Comparison of ENCODE assay signal across 8 mouse cellular contexts in the genomic region with DNA sequence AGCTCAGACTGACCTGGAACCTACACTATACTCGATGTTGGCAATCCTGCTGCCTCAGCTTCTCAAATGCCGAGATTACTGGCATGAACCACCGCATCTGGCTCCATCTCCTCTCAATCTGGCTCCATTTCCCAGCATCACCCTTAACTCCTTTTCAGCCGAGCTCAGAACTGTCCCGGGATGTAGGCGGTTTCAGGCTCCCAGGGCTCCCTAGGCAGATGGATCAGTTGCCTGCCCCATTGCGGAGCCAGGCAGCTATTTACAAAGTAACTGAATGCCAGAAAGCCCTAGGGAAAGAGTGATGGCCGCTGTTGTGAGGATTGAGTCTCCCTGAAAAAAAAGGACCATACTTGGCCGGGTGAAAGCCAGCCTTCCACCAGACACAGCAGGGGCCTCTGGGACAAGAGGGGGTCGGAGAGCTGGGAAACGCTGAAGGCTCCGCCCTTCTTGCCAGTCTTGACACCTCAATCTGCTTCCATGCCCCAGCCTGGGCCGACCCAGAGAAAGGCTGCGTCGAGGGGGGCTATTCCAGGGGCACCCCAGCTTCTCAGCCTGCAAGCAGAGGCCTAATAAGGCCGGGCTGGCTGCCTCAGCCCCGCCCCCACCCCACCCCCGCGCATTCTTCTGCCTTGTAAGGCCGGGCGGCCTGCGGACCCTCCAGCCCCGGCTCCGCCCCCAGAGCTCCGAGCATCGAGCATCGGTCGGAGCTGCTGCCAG. TPM values are rescaled to one million over a fixed set of nuclear protein-coding genes. Genes with fewer than 3 reads are reported as not detected.
DNase-seq lines count a peak whose midpoint lies in the region; ATAC-seq lines count a peak whose summit lies in the region.

Gene Myl9 (plus strand): TSS at position 683 of the 717 bp plus-strand sequence.

- H3K4me2 ChIP-seq in liver, embryonic 15.5 days = peak within 1 kb of the TSS; percentile 54

- no peak within 1 kb of the TSS for H3K9ac ChIP-seq in liver, embryonic 15.5 days

- peak in 1 of 2 experiments; percentile 32 for DNase-seq in layer of hippocampus, postnatal 10 days (ENCODE audit: low spot score in 2 of 2)
- DNase-seq in layer of hippocampus, adult 18-20 months (ENCODE audit: low spot score in 2 of 2) = no peak
- peak; percentile 91 for DNase-seq in embryo, embryonic 11 days
- peak; percentile 59 to 60 for DNase-seq in heart, adult 18-20 months
- peak; percentile 30 for DNase-seq in kidney, adult 9 months
- no peak for DNase-seq in cerebellum, postnatal 14 days

- ATAC-seq in liver, embryonic 15.5 days (ENCODE audit: insufficient read depth) = peak; percentile 41
- no peak for ATAC-seq in neutrophil, adult 5-6 weeks (ENCODE audit: extremely low read depth, insufficient number of reproducible peaks, low FRiP score, poor library complexity, severe bottlenecking)

- H3K27ac ChIP-seq in liver, embryonic 15.5 days (replicated peaks) = 0 out of 2 replicates have a peak within 1 kb of the TSS, but pooled peaks have one; percentile 38

- peaks cover 20% of the 10 kb centered on the region for H3K27me3 ChIP-seq in liver, embryonic 15.5 days

- no peaks in the 10 kb centered on the region for H3K36me3 ChIP-seq in liver, embryonic 15.5 days (replicated peaks)

- 14% methylated on average over 28 of the region's 28 CpGs for WGBS in liver, embryonic 15.5 days (ENCODE audit: insufficient replicate concordance)

- peaks cover 39% of the 10 kb centered on the region for H3K4me1 ChIP-seq in liver, embryonic 15.5 days (replicated peaks)

- peak within 1 kb of the TSS; percentile 25; the same call in 1 of the 2 replicates for H3K4me3 ChIP-seq in liver, embryonic 15.5 days (replicated peaks)

- H3K9me3 ChIP-seq in liver, embryonic 15.5 days (replicated peaks) = no peaks in the 10 kb centered on the region

RNA-seq across cellular contexts. Expression of gene Myl9, which starts in this region (rescaled TPM):
- total RNA-seq in layer of hippocampus, postnatal 10 days (2021) = 10 to 100 TPM; 21.4 to 23.4 TPM
- 10 to 100 TPM in 1 of 2 experiments, 1 to 10 TPM in 1; 8.7 to 12.2 TPM for total RNA-seq in layer of hippocampus, adult 18-20 months (2021)
- total RNA-seq in heart, adult 18-20 months (2021) = 10 to 100 TPM; 70.9 to 74.6 TPM
- 48.1 and 52.7 TPM in 2 replicates for polyA plus RNA-seq in liver, embryonic 15.5 days (2015; fragmentation: Nextera tagmentation; extraction: Ambion mirVana)
- 22.3 and 27.6 TPM in 2 replicates for total RNA-seq in neutrophil, adult 5-6 weeks (2017)

Comparison
In these comparisons a context has a peak if more than half of its experiments do, and no peak if none do; other contexts are left out.
1. DNase-seq: peak in embryo, embryonic 11 days (single experiment), heart, adult 18-20 months (2 of 2) and kidney, adult 9 months (single experiment); none in layer of hippocampus, adult 18-20 months (0 of 2) and cerebellum, postnatal 14 days (0 of 2).